Mouse (Mus musculus) hindbrain, embryonic 15.5 days (tissue): ENCODE measurements around the gene Dact3. TPM values are rescaled to one million over a fixed set of nuclear protein-coding genes. Genes with fewer than 3 reads are reported as not detected.

ENCODE experiments used
- ATAC-seq: fragments of 200-750 bp; cut with Nextera tagmentation; 2 replicates; pipeline ENCODE4 v1.8.0; 2017; ENCODE audit warnings: low read depth, moderate number of reproducible peaks, moderate TSS enrichment; ENCODE audit not compliant: low FRiP score
- H3K27ac ChIP-seq: fragments of 300-500 bp; sonication (generic); replicated peaks from 2 replicates; pipeline ENCODE4 v1.5.1; 2015; ENCODE audit warnings: mild to moderate bottlenecking, inconsistent platforms
- H3K27me3 ChIP-seq: fragments of 300-500 bp; sonication (generic); 2 replicates; pipeline ENCODE4 v1.6.1; 2015; ENCODE audit warnings: control low read depth, inconsistent platforms
- H3K36me3 ChIP-seq: fragments of 300-500 bp; sonication (generic); 2 replicates; pipeline ENCODE4 v1.6.1; 2015; ENCODE audit warnings: control low read depth, inconsistent platforms
- H3K4me1 ChIP-seq: fragments of 300-500 bp; sonication (generic); replicated peaks from 2 replicates; pipeline ENCODE4 v1.6.1; 2015; ENCODE audit warnings: control low read depth, inconsistent platforms
- H3K4me2 ChIP-seq: fragments of 300-500 bp; sonication (generic); 2 replicates; pipeline ENCODE4 v1.6.1; 2015; ENCODE audit warnings: moderate library complexity, mild to moderate bottlenecking, inconsistent platforms
- H3K4me3 ChIP-seq: fragments of 300-500 bp; sonication (generic); 2 replicates; pipeline ENCODE4 v1.5.1; 2015; ENCODE audit warnings: mild to moderate bottlenecking, inconsistent platforms
- H3K9ac ChIP-seq: fragments of 300-500 bp; sonication (generic); 2 replicates; pipeline ENCODE4 v1.6.1; 2015; ENCODE audit warnings: inconsistent platforms
- H3K9me3 ChIP-seq: fragments of 300-500 bp; sonication (generic); 2 replicates; pipeline ENCODE4 v1.6.1; 2016; ENCODE audit warnings: control low read depth, inconsistent platforms
- WGBS: fragments of 180-500 bp; shearing (Covaris S2); methylation state at CpG from one replicate; pipeline ENCODE4 v1.1.7; 2015; 5-methylcytosine and 5-hydroxymethylcytosine counted together
- polyA plus RNA-seq: library from polyadenylated mRNA; unstranded; fragments of >200 nt; fragmentation: Nextera tagmentation; extraction: Ambion mirVana; gene quantifications from 2 replicates; pipeline ENCODE4 v1.2.1, GENCODE M21; 2015

Gene Dact3
- polyA plus RNA-seq, 1 experiment from 2014 or later, result 5.6 TPM

DNA sequence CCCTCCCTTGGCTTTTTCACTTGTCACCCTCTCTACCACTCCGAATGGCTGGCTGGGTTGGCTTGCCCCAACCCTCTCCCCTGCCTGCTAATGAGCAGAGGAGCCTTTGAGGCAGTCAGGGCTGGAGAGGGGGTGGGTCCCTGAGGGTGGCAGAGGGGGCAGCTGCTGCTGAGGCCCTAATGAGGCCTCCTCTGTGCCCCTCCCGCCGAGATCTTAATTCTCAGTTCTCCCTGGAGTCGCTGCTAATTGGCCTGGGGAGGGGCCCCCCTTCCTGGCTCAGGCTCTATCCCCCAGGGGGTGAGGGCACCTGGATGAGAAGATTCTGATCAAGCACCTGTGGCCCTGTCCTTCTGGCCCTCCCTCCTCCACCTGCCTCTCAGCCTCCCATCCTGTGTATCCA, 19.2 kb downstream of the Dact3 start:
- peaks cover 12% of the 10 kb centered on the region; the same call in 1 of the 2 replicates for H3K27me3 ChIP-seq
- H3K36me3 ChIP-seq, result no peaks in the 10 kb centered on the region
- H3K4me3 ChIP-seq, result no peak overlapping the region
- no peak overlapping the region for H3K9ac ChIP-seq
- H3K9me3 ChIP-seq, result no peaks in the 10 kb centered on the region
- peak overlapping the region; percentile 57; the same call in 1 of the 2 replicates for H3K4me2 ChIP-seq
- no peak overlapping the region for H3K27ac ChIP-seq
- 0% methylated on average over 4 of the region's 4 CpGs for WGBS
- peaks cover 31% of the 10 kb centered on the region for H3K4me1 ChIP-seq
- 0 out of 2 replicates have a peak, but pooled peaks have one; percentile 10 for ATAC-seq

DNA sequence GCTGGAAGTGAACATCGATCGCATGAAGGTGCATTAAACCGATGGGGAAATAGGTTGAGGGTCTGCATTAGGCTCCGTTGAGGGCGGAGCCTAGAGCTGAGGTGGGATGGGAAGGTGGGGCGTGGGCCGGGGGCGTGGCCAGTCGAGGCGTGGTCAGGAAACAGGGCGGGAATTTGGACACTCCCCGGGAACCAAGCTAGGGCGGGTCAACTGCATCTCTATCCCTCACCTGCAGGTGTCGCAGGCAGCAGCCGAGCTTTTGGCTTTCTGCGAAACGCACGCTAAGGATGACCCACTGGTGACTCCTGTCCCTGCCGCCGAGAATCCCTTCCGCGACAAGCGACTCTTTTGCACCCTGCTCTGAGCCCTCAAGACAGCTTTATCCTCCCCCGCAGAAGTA, 19.9 kb downstream of the Dact3 start:
- Histone ChIP-seq H3K9ac (0 out of 2 replicates have a peak overlapping the region, but pooled peaks have one; percentile 34), H3K36me3 (no peaks in the 10 kb centered on the region), H3K9me3 (no peaks in the 10 kb centered on the region), H3K4me3 (peak overlapping the region; percentile 18), H3K4me1 (peaks cover 31% of the 10 kb centered on the region), H3K27ac (no peak overlapping the region), H3K4me2 (peak overlapping the region; percentile 57), H3K27me3 (peaks cover 10% of the 10 kb centered on the region; the same call in 1 of the 2 replicates)
- peak; percentile 21; the same call in 1 of the 2 replicates for ATAC-seq
- 0% methylated on average over 24 of the region's 24 CpGs for WGBS

DNA sequence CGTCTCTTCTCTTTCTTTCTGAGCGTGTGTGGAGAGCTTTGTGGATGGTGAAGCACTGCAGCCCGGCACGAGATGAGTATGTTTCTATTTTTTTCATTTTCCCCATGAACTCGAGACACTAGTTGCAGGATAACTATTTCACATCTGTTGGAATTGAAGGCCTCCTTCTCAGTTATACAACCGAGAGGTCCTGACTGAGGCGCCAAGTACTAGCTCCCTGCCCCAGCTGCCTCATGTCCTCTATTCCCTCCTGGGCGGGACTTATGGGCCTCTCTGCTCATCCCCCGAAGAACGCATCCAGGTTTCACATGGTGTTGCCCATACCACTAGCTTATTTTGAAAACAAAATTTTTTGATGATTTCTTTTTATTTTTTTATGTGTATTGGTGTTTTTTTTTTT, 20.4 kb downstream of the Dact3 start:
- H3K9me3 ChIP-seq, result no peaks in the 10 kb centered on the region
- no peak for ATAC-seq
- H3K4me3 ChIP-seq, result peak overlapping the region; percentile 18
- H3K4me2 ChIP-seq, result peak overlapping the region; percentile 57
- H3K36me3 ChIP-seq, result no peaks in the 10 kb centered on the region
- H3K9ac ChIP-seq, result 0 out of 2 replicates have a peak overlapping the region, but pooled peaks have one; percentile 34
- no peak overlapping the region for H3K27ac ChIP-seq
- peaks cover 33% of the 10 kb centered on the region for H3K4me1 ChIP-seq
- peaks cover 10% of the 10 kb centered on the region; the same call in 1 of the 2 replicates for H3K27me3 ChIP-seq
- 30% methylated on average over 10 of the region's 10 CpGs for WGBS

DNA sequence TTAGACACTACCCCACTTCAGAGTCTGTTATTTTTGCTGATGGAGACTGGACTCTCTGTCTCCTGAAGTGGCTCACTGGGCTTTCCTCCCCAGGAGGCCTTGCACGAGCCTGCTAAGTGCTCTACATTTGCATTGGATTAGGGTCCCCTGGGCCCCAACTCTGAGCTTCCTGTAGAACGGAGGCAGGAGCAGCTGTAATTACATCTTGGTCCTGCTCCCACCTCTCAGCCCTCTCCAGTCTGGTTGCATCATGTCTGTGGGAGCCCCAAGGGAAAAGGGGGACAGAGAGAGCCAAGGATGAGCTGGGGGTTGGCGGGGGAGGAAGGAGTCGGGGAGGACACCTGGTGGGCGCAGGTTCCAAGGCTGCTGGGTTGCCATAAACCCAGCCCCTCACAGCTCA, 25.4 kb downstream of the Dact3 start:
- ATAC-seq, result 0 out of 2 replicates have a peak, but pooled peaks have one; percentile 28
- no peaks in the 10 kb centered on the region for H3K36me3 ChIP-seq
- no peaks in the 10 kb centered on the region for H3K9me3 ChIP-seq
- H3K4me3 ChIP-seq, result no peak overlapping the region
- no peak overlapping the region for H3K4me2 ChIP-seq
- peaks cover 4% of the 10 kb centered on the region for H3K4me1 ChIP-seq
- no peak overlapping the region for H3K27ac ChIP-seq
- H3K9ac ChIP-seq, result no peak overlapping the region
- WGBS, result 25% methylated on average over 5 of the region's 5 CpGs
- H3K27me3 ChIP-seq, result no peaks in the 10 kb centered on the region

DNA sequence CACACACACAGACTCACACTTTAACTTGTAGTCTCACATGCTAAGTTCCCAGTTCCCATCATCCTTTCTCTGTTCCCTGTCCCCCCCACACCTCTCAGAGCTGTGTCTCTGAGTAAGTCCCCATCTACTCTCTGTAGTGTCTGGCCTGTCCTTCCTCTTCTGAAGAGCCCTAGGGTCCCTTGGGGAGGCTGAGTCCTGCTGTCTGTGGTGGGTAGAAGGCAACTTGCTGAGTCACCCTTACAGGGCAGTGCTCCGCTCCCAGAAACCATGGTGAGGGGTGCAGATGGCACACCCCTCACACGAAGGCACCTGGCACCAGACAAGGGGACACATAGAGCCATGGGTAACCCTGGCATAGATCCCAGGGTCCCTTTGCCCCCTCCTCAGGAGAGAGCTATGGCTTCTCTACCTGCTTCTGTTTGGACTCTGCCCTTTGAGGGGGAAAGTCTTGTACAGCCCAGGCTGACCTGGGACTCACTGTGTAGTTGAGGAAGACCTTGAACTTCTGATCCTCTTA, 28.4 kb downstream of the Dact3 start:
- 80% methylated on average over 2 of the region's 2 CpGs for WGBS
- Histone ChIP-seq H3K9me3 (no peaks in the 10 kb centered on the region), H3K4me1 (peaks cover 8% of the 10 kb centered on the region; the same call in 1 of the 2 replicates), H3K36me3 (no peaks in the 10 kb centered on the region), H3K27ac (no peak overlapping the region), H3K9ac (no peak overlapping the region), H3K27me3 (no peaks in the 10 kb centered on the region), H3K4me2 (no peak overlapping the region), H3K4me3 (no peak overlapping the region)
- no peak for ATAC-seq

DNA sequence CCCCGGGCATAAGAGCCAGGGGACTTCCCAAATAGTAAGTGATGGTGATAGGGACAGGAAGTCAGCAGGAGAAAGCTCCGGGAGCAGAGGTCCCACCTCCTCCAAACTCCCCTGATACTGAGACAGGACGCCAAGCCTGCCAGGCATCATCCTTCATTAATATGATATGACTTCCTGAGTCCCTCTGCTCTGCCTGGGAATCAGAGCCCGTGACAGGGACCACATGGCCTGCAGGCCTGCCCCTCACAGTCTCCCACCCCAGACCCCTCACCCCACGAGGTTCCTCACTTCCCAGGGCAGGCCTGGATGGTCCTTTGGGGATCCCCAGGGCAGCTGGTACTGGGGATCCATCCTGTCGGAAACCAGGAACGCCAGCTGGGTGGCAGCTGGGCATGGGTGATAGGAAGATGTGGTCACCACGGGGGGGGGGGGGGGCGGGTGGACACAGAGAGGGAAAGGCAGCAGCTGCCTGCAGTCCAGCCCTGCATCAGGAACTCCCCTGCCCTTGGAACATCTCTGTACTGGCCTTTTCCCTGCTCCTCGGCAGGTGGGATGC, 29.1 kb downstream of the Dact3 start:
- 37% methylated on average over 8 of the region's 10 CpGs for WGBS
- Histone ChIP-seq H3K36me3 (no peaks in the 10 kb centered on the region), H3K27ac (no peak overlapping the region), H3K4me1 (peaks cover 8% of the 10 kb centered on the region; the same call in 1 of the 2 replicates), H3K9me3 (no peaks in the 10 kb centered on the region), H3K27me3 (no peaks in the 10 kb centered on the region), H3K4me2 (no peak overlapping the region), H3K9ac (no peak overlapping the region), H3K4me3 (no peak overlapping the region)
- no peak for ATAC-seq

DNA sequence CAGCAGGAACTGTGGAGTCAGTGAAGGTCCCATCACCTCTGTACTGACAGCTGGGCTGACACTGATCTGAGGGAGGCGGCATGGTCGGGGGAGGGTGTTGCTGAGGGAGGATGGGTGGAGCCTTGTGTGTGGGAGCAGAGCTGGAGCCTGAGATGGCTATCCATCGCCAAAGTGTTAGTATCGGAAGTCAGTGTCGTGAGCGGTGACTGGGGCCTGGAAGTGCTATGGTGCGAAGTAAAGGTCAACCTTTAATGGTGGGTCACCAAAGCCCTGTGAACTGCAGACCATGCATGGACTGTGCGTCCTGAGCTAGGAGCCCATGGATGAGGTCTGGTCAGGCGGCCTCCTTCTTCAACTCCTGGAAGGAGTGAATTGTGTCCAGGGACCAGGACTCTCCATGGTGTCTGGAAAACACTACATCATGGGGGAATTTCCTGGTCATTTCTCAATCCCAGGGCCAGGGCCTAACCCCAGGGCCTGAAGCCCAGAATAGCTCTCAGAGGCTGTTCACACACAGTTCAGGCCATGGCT, 30.4 kb downstream of the Dact3 start:
- Histone ChIP-seq H3K27me3 (no peaks in the 10 kb centered on the region), H3K9ac (no peak overlapping the region), H3K4me2 (no peak overlapping the region), H3K27ac (no peak overlapping the region), H3K9me3 (no peaks in the 10 kb centered on the region), H3K4me1 (peaks cover 5% of the 10 kb centered on the region; the same call in 1 of the 2 replicates), H3K4me3 (no peak overlapping the region), H3K36me3 (no peaks in the 10 kb centered on the region)
- no peak for ATAC-seq
- 52% methylated on average over 9 of the region's 9 CpGs for WGBS

DNA sequence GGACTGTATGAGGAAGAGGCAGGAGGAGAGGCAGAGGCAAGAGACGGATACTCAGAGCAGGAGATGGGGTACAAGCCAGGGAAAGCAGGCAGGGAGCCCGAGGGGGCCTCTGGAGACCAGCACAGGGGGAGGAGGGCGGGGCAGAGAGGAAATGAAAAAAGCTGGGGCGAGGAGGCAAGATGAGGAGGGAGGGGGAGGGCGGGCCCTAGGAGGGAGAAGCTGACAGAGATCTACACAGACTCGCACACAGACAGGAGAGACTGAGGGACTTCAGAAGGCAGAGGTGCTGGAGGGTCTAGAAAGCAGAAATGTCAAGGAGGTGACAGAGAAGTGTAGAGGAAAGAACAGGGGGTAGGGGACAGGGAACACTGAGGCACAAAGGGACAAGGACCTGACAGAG, 31.2 kb downstream of the Dact3 start, which contains the start of gene Ptgir:
Ptgir (plus strand) TSS at position 210 of the 400 bp plus-strand sequence.
- no peak for ATAC-seq
- Histone ChIP-seq H3K9me3 (no peaks in the 10 kb centered on the region), H3K36me3 (no peaks in the 10 kb centered on the region), H3K4me3 (no peak within 1 kb of the TSS), H3K4me2 (no peak within 1 kb of the TSS), H3K27ac (no peak within 1 kb of the TSS), H3K27me3 (no peaks in the 10 kb centered on the region), H3K4me1 (peaks cover 5% of the 10 kb centered on the region; the same call in 1 of the 2 replicates), H3K9ac (no peak within 1 kb of the TSS)
- 11% methylated on average over 6 of the region's 6 CpGs for WGBS

DNA sequence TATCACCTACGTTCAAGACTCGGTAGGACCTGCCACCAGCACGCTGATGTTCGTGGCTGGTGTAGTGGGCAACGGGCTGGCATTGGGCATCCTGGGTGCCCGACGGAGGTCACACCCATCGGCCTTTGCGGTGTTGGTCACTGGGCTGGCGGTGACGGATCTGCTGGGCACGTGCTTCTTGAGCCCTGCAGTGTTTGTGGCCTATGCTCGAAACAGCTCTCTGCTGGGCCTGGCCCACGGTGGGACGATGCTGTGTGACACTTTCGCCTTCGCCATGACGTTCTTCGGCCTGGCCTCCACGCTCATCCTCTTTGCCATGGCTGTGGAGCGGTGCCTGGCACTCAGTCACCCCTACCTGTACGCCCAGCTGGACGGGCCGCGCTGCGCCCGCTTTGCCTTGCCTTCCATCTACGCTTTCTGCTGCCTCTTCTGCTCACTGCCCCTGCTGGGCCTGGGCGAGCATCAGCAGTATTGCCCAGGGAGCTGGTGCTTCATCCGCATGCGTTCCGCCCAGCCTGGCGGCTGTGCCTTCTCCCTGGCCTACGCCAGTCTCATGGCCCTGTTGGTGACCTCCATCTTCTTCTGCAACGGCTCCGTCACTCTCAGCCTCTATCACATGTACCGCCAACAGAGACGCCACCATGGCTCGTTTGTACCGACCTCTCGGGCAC, 31.9 kb downstream of the Dact3 start:
- no peak overlapping the region for H3K4me2 ChIP-seq
- ATAC-seq, result no peak
- no peak overlapping the region for H3K9ac ChIP-seq

DNA sequence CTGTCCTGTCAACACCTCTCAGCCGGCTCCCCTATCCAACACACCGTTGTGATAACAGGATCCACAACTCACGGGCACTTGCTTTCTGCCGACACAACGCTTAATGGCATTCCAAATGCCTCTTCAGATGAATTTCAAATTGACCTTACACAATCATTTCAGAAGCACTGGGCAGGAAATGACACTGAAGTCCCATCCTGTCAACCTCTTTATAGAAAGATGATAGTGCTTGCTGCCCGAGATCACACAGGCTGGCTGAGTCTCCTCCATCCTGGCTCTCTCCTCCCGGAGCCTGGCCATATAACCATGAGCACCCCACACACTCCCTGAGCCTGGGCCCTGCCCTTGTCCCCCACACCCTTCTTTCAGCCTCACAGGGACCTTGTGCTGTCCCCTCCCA, 32.7 kb downstream of the Dact3 start:
- no peaks in the 10 kb centered on the region for H3K9me3 ChIP-seq
- H3K27ac ChIP-seq, result no peak overlapping the region
- H3K27me3 ChIP-seq, result no peaks in the 10 kb centered on the region
- 74% methylated on average over 7 of the region's 7 CpGs for WGBS
- peaks cover 5% of the 10 kb centered on the region; the same call in 1 of the 2 replicates for H3K4me1 ChIP-seq
- H3K9ac ChIP-seq, result no peak overlapping the region
- no peak overlapping the region for H3K4me2 ChIP-seq
- ATAC-seq, result no peak
- H3K4me3 ChIP-seq, result no peak overlapping the region
- no peaks in the 10 kb centered on the region for H3K36me3 ChIP-seq

More for the DNA sequence above, 31.9 kb downstream of the Dact3 start:
- H3K4me3 ChIP-seq, result no peak overlapping the region
- no peaks in the 10 kb centered on the region for H3K36me3 ChIP-seq
- no peaks in the 10 kb centered on the region for H3K9me3 ChIP-seq
- H3K4me1 ChIP-seq, result peaks cover 5% of the 10 kb centered on the region; the same call in 1 of the 2 replicates
- no peak overlapping the region for H3K27ac ChIP-seq
- no peaks in the 10 kb centered on the region for H3K27me3 ChIP-seq
- WGBS, result 93% methylated on average over 41 of the region's 41 CpGs

DNA sequence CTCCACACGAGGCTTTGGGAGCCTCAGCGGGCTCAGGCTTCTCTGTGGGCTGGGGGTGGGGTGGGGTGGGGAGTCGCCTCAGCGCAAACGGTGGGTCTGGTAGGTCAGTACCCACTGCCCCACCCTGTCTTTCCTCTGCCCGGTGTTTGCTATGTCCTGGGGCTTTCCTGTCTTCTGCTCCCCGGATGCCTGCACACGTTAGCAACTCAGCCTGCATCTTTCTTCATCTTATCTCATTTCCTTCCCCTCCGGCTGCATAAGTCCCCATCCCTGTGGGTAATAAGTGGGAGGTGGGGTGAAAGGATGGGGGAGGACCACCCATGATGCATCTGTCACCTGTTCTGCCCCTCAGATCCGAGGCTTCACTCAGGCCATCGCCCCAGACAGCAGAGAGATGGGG, 33.2 kb downstream of the Dact3 start:
- no peak overlapping the region for H3K9ac ChIP-seq
- WGBS, result 51% methylated on average over 11 of the region's 11 CpGs
- ATAC-seq, result no peak
- H3K36me3 ChIP-seq, result no peaks in the 10 kb centered on the region
- H3K4me3 ChIP-seq, result no peak overlapping the region
- H3K27ac ChIP-seq, result no peak overlapping the region
- H3K27me3 ChIP-seq, result no peaks in the 10 kb centered on the region
- no peak overlapping the region for H3K4me2 ChIP-seq
- no peaks in the 10 kb centered on the region for H3K9me3 ChIP-seq
- peaks cover 5% of the 10 kb centered on the region; the same call in 1 of the 2 replicates for H3K4me1 ChIP-seq

DNA sequence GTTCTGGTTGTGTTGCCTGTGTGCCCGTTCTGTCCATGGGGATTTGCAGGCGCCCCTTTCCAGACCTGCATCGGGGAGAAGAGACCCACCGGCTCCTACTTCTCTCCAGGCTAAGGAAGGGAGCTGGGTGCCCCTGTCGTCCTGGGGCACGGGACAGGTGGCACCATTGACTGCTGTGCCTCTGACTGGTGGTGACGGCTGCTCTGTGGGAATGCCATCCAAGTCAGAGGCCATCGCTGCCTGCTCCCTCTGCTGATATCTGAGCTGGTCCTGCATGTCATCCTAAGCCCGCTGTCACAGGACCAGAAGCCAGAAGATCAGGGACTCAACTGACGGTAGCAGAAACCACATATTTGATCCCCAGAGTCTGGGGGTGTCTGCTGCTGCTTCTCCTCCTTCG, 33.7 kb downstream of the Dact3 start:
- ATAC-seq, result no peak
- Histone ChIP-seq H3K27me3 (no peaks in the 10 kb centered on the region), H3K27ac (no peak overlapping the region), H3K4me1 (peaks cover 5% of the 10 kb centered on the region; the same call in 1 of the 2 replicates), H3K36me3 (no peaks in the 10 kb centered on the region), H3K4me2 (no peak overlapping the region), H3K9me3 (no peaks in the 10 kb centered on the region), H3K4me3 (no peak overlapping the region), H3K9ac (no peak overlapping the region)
- 72% methylated on average over 11 of the region's 11 CpGs for WGBS
